Mouse (Mus musculus): ENCODE measurements around the gene Hspb3. TPM values are rescaled to one million over a fixed set of nuclear protein-coding genes. Genes with fewer than 3 reads are reported as not detected.

Hspb3 gene
- polyA plus RNA-seq (2012; ENCODE audit: insufficient read depth, insufficient read length, missing spikeins), result not detected in 2 replicates

DNA sequence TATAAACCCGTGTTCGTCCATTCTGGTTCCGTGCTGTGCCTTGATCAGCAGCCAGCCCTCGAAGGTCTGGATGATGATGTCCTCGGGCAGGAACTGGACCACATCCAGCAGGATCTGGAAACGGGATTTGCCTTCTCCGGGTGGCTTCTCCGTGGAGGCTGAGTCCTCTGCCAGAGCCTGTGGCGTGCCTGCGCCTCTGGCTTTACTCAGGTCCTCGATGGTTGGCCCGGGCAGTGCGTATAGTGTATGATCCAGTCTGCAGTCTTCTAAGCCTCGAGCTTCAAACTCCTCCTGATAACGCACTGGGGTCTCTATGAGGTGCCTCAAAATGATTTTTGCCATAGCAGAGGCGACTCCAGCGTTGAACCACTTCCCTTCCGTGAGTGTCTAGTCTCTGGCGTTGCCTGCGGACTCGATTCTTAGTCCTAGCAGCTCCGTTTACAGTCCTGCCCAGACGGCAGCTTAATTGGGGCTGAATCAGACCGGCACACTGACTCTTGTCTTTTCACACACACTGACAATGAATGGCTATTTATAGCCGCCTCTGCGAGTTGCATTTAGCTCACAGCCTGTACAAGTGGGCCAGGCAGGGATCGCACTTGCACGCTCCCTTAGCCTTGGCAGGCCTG lies at the start of gene Hspb3:
Gene Hspb3, minus strand, starts transcription at position 526 of the 629 bp plus-strand sequence.
- H3K27ac ChIP-seq (replicated peaks; ENCODE audit: low read depth, low read length), result no peak within 1 kb of the TSS
- H3K4me1 ChIP-seq (ENCODE audit: control insufficient read depth, insufficient read depth, insufficient read length, low read length), result no peaks in the 10 kb centered on the region
- peak within 1 kb of the TSS; percentile 37 for H3K4me3 ChIP-seq (ENCODE audit: insufficient read depth, low read depth, low read length)

DNA sequence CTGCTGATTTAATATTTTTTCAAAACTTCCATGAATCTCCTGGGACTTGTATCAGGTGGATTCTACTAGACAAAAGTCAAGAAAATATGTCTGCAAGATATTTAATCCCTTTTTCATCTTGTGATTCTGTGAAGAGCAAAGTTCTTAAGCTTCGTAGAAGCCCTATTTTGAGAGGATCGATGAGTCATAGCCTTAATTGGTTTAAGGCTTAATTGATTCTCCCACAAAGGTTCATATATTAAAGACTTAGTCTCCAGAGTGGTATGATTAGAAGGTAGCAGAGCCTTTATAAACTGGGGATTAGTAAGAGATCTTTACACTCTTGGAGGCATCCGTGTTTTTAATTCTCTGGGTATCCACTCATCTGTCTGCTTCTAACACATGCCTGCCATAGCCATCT lies 49.7 kb upstream of the Hspb3 start:
- H3K27ac ChIP-seq (replicated peaks; ENCODE audit: low read depth, low read length), result no peak overlapping the region

DNA sequence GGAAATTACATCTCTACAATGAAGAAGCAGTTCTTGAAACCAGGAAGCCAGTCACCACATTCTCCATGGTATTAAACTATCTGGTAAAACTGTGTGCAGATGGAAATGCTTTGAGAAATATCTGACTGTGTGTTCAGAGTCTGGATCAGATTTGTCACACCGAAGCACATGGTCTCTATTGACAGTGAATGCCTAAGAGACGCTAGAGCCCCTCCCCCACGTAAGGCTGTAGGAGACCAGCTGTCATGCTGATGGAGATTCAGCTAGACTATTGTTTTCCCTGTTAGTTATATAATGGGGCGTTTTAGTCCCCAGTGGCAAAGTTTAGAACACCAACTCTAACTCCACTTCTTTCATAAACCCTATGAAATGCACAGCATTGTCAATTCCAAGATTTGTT lies 42.7 kb upstream of the Hspb3 start:
- H3K27ac ChIP-seq (replicated peaks; ENCODE audit: low read depth, low read length), result no peak overlapping the region
- H3K4me3 ChIP-seq (ENCODE audit: insufficient read depth, low read depth, low read length), result no peak overlapping the region
- H3K4me1 ChIP-seq (ENCODE audit: control insufficient read depth, insufficient read depth, insufficient read length, low read length), result no peaks in the 10 kb centered on the region

More for the DNA sequence above, 49.7 kb upstream of the Hspb3 start:
- Histone ChIP-seq H3K4me3 (ENCODE audit: insufficient read depth, low read depth, low read length) (no peak overlapping the region), H3K4me1 (ENCODE audit: control insufficient read depth, insufficient read depth, insufficient read length, low read length) (no peaks in the 10 kb centered on the region)

DNA sequence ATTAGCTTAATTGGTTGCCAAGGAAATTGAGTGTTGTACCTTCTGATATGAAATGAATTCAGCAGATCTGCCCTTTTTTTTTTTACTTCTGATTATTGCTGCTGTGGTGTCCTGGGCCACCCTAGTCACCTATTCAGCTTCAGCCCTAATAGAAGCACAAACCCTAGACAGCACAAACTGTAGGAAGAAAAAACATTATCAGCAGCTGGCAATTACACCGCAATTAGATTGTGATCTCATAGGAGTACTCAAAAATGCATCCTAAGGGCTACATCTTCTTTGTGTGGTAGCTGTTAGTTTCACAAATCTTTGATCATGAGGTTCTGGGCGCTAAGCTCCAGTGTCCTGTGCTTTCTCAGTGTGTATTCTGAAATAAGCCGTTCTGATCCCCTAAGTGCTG lies 37.7 kb upstream of the Hspb3 start:
- H3K4me1 ChIP-seq (ENCODE audit: control insufficient read depth, insufficient read depth, insufficient read length, low read length), result no peaks in the 10 kb centered on the region
- no peak overlapping the region for H3K27ac ChIP-seq (replicated peaks; ENCODE audit: low read depth, low read length)
- no peak overlapping the region for H3K4me3 ChIP-seq (ENCODE audit: insufficient read depth, low read depth, low read length)

DNA sequence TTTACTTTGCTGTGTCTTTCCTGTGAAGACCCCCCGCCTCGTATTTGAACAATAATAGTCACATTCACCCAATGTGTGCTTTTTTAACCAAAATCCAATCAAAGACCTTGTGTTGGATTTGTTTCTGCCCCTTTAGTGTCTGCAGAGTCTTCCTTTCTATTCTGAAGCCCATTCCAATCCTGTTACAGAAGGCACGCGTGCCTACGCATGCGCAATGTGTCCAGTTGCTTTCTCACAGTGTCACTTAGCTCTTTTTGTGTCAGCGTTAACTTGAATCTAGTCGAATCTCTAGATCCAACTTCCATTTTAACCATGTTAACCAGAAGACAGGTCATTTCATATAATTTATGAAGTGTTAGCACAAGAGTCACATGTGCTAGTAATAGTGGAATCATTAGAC lies 36.5 kb upstream of the Hspb3 start:
- no peaks in the 10 kb centered on the region for H3K4me1 ChIP-seq (ENCODE audit: control insufficient read depth, insufficient read depth, insufficient read length, low read length)
- H3K27ac ChIP-seq (replicated peaks; ENCODE audit: low read depth, low read length), result no peak overlapping the region
- no peak overlapping the region for H3K4me3 ChIP-seq (ENCODE audit: insufficient read depth, low read depth, low read length)

DNA sequence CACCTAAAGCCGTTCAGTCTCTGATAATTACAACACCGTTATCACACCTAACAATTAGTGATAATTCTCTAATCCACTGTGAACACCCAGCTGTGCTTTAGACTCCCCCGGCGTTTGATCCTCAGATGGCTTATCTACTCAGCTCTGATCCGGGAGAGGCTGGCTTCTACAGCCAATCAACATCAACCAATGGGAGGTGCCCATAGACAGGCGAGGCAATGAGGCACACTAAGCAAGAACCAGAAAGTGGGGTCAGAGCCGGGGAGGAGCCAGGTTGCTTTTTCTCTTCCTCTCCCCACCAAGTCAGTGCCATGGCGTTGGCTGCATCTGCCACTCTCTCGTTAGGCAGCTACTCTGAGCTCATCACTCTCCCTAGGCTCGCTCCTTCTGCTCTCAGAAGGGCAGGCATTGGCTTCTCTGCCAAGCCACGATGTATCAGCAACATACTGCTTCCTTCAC lies 36.0 kb upstream of the Hspb3 start:
- H3K27ac ChIP-seq (replicated peaks; ENCODE audit: low read depth, low read length), result no peak overlapping the region

DNA sequence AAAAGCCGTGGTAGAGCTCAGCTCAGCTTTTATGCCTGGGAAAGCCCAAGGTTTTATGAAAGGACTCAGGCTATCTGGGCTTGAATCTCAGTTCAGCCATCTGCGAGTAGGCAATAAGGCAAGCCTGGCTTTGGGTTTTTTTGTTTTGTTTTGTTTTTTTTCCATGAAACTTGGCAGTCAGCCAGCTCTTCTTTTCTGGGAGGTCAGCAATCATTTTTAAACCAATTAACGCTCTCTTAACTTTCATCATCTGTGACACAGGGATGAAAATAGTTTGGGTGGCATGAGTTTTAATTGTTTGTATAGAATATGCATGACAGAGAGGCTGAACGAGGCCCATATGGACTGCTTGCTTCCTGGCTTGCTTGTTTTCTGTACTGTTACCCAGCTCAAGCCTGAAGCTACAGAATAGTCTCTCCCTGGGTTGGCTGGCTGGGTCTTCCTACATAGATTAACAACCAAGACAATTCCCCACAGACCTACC lies 33.4 kb upstream of the Hspb3 start:
- H3K4me3 ChIP-seq (ENCODE audit: insufficient read depth, low read depth, low read length), result no peak overlapping the region
- H3K27ac ChIP-seq (replicated peaks; ENCODE audit: low read depth, low read length), result no peak overlapping the region
- no peaks in the 10 kb centered on the region for H3K4me1 ChIP-seq (ENCODE audit: control insufficient read depth, insufficient read depth, insufficient read length, low read length)

More for the DNA sequence above, 36.0 kb upstream of the Hspb3 start:
- Histone ChIP-seq H3K4me1 (ENCODE audit: control insufficient read depth, insufficient read depth, insufficient read length, low read length) (no peaks in the 10 kb centered on the region), H3K4me3 (ENCODE audit: insufficient read depth, low read depth, low read length) (no peak overlapping the region)

DNA sequence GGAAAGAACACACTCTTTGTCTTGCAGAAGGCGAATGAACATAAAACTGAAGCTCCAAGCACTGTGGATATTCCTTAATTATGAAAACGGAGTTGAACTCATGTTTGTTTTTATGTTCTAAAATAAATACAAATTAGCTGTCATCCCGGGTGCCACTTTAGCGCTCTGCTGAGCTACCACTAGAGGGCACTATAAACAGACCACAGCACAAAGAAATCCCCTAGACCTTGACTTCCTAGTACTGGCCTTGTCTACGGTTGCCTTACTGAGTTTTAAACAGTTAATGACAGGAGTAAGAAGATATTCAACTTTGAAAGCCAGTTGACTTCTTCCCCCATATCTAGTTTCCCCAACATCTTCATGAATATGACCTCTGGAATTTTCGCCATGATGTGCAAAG lies 29.9 kb upstream of the Hspb3 start:
- Histone ChIP-seq H3K4me1 (ENCODE audit: control insufficient read depth, insufficient read depth, insufficient read length, low read length) (no peaks in the 10 kb centered on the region), H3K4me3 (ENCODE audit: insufficient read depth, low read depth, low read length) (no peak overlapping the region), H3K27ac (replicated peaks; ENCODE audit: low read depth, low read length) (no peak overlapping the region)

DNA sequence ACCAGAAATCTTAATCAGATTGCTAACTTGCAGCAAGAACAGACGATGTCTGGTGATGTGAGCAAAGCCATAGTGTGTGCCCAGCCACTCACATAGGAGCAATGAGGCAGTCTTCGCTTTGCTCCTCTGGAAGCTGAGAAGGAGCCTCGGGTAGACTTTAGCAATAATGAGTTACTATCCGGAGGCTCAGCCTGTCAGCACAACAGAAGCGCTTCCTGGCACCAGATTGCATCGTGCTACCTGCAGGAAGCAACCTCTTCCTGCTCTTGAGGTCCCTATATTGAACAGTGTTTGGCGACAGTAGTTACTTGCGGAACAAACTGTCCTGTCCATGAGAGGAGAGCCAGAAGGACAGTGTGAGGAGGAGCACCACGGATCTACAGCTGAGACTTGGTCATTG lies 28.2 kb upstream of the Hspb3 start:
- no peak overlapping the region for H3K27ac ChIP-seq (replicated peaks; ENCODE audit: low read depth, low read length)
- no peaks in the 10 kb centered on the region for H3K4me1 ChIP-seq (ENCODE audit: control insufficient read depth, insufficient read depth, insufficient read length, low read length)
- no peak overlapping the region for H3K4me3 ChIP-seq (ENCODE audit: insufficient read depth, low read depth, low read length)

DNA sequence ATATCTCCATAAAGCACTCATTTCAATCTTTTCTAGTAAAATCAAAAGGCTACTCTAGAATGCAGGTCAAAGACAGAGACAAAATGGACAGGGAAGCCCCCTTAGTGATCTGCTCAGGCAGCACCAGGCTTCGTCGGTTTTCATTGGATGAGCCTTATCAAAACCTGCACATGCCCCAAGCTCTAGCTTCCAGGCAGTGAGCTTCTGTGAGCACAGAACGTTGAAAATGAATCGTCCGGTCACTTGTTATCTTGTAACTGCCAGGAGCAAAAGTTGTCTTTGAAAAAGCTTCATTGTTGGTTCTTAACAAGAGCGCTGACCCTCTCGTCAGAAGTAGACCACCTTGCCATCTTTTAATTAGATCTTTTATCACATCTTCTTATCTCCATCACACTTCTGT lies 26.4 kb upstream of the Hspb3 start:
- Histone ChIP-seq H3K4me1 (ENCODE audit: control insufficient read depth, insufficient read depth, insufficient read length, low read length) (no peaks in the 10 kb centered on the region), H3K4me3 (ENCODE audit: insufficient read depth, low read depth, low read length) (no peak overlapping the region), H3K27ac (replicated peaks; ENCODE audit: low read depth, low read length) (no peak overlapping the region)

DNA sequence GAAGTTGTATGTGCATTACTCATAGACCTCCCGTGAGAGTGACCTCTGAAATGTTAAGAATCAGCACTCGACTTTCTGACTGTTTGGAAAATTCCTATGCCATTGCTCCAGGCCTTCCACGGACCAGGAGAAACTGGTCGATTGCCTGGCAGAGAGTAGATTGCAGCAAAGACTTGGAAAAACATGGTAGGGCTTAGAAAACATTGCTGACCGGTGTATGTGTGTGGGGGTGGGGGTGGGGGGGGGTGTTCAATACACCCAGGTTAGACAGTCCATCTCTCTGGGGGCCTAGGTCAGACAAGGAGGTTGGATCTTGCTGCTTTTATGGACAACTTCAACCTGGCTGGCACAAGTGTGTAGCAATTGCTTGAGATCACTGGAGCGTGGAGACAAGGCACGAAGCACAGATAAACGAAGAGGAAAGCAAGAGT lies 23.2 kb upstream of the Hspb3 start:
- Histone ChIP-seq H3K4me1 (ENCODE audit: control insufficient read depth, insufficient read depth, insufficient read length, low read length) (no peaks in the 10 kb centered on the region), H3K27ac (replicated peaks; ENCODE audit: low read depth, low read length) (no peak overlapping the region), H3K4me3 (ENCODE audit: insufficient read depth, low read depth, low read length) (no peak overlapping the region)

DNA sequence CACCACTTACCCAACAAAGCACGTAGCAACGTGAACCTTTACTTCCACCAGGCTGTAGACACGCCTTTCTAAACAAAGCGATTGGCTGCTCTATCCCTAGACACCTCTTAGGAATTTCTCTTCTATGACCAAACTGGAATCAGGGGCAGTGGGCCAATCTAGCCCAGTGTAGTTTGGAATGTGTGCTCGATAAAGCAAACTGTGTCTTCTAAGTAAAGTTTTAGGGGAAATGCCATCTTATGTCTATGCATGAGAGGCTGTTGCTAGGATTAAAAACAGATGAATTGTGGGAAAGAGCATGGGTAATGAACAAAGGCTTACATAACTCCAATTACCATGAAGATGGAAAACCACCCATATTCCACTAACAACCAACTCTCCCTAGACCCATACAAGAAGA lies 19.3 kb upstream of the Hspb3 start:
- no peak overlapping the region for H3K27ac ChIP-seq (replicated peaks; ENCODE audit: low read depth, low read length)
- no peaks in the 10 kb centered on the region for H3K4me1 ChIP-seq (ENCODE audit: control insufficient read depth, insufficient read depth, insufficient read length, low read length)
- no peak overlapping the region for H3K4me3 ChIP-seq (ENCODE audit: insufficient read depth, low read depth, low read length)

DNA sequence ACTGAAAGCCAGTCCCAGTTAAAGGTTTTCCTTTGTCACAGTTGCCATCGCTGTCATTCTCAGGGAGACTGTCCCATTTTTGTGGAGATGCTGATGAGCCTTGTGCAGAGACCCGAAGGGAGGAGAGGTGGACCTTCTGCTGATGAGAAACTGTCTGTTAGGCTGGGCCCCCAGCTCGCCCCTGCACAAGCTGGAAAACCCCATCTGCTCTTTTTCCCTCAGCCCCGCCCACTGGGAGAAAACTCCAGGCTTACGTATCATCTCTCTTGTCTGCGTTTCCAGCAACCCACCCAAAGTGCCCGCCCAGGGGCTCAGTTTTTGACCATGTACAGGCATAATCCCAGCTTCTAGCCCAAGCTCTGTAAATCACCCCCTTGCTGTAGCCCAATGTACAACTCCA lies 17.2 kb upstream of the Hspb3 start:
- Histone ChIP-seq H3K4me1 (ENCODE audit: control insufficient read depth, insufficient read depth, insufficient read length, low read length) (no peaks in the 10 kb centered on the region), H3K4me3 (ENCODE audit: insufficient read depth, low read depth, low read length) (no peak overlapping the region), H3K27ac (replicated peaks; ENCODE audit: low read depth, low read length) (no peak overlapping the region)

DNA sequence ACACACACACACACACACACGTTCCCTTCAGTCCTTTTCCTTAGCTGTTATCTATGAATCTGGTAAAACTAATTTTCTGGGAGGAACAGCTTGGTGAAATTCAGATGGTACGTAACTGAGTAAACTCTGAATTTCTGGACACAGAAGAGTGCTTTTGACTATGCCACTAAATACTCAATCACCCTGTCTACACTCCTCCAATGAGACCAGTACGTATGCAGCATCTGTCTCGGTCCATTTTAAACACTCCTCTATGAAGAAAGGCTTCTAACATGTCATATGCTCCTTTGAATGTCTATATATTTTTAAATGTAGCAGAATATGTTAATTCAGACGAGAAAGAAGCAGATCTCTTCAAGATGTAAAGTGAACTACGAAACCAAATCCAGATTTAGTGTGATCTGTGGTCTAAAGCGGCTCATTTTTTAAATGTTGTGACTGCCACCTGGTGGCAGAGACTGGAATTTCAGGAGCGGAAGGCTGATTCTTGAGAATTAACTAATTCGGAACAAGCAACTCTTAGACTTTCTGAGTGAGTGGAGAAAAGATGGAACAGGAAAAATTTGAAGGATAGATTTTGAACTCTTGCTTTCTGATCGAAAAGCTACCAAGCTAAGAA lies 6.1 kb upstream of the Hspb3 start:
- H3K4me3 ChIP-seq (ENCODE audit: insufficient read depth, low read depth, low read length), result no peak overlapping the region
- no peak overlapping the region for H3K27ac ChIP-seq (replicated peaks; ENCODE audit: low read depth, low read length)

DNA sequence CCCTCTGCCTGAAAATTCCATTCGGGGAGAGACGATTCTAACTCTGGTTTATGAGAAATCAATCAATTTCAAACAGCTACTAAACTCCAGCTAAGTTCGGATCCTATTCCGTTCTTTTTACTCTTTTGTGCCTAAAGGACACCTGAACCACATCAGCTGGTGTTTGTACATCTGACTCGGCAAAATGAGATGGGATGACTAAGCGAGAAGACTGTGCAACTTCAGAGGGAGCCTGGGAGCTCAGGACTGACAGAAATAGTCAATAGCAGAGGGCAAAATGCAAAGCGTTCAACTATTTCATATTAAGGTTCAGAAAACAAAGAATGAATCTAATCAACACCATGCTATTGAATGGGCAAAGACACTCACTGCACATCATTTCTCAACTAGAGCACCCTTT lies 407 bp upstream of the Hspb3 start:
- H3K4me3 ChIP-seq (ENCODE audit: insufficient read depth, low read depth, low read length), result no peak overlapping the region
- no peak overlapping the region for H3K27ac ChIP-seq (replicated peaks; ENCODE audit: low read depth, low read length)
- H3K4me1 ChIP-seq (ENCODE audit: control insufficient read depth, insufficient read depth, insufficient read length, low read length), result no peaks in the 10 kb centered on the region

More for the DNA sequence above, 6.1 kb upstream of the Hspb3 start:
- no peaks in the 10 kb centered on the region for H3K4me1 ChIP-seq (ENCODE audit: control insufficient read depth, insufficient read depth, insufficient read length, low read length)

DNA sequence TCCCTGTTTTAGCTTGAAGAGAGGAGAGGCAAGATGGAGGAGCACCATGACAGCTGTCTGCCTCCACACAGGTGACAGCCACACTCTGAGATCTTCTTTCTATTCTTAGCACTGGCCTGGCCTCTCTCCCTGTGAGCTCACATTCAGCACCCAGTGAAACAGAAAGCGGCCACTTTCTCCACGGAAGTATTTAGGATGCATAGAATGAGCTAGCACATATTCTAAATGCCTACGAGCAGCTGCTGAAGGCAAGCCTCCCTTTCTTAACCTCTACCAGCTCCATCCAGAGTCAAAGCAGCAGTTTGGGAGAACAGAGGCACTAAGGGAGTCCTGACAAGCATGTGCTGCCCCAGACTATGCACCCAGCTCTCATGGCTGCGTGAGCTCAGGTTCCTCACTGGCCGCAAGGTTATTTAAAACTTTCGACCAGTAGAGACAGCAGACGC lies 1.6 kb downstream of the Hspb3 start:
- Histone ChIP-seq H3K27ac (replicated peaks; ENCODE audit: low read depth, low read length) (no peak overlapping the region), H3K4me1 (ENCODE audit: control insufficient read depth, insufficient read depth, insufficient read length, low read length) (no peaks in the 10 kb centered on the region), H3K4me3 (ENCODE audit: insufficient read depth, low read depth, low read length) (no peak overlapping the region)
